Mouse (Mus musculus) testis, adult 2 months (tissue): Measurements from ENCODE around the gene Cct4.

Experiments used
- CTCF ChIP-seq: fragments of 200-500 bp; IDR thresholded peaks from 2 replicates; pipeline ENCODE4 v1.5.1; 2012; ENCODE audit warnings: low read depth, mild to moderate bottlenecking, inconsistent platforms, low read length, moderate library complexity; ENCODE audit not compliant: control insufficient read depth, insufficient read depth, insufficient replicate concordance
- POLR2A ChIP-seq: fragments of 200-500 bp; IDR thresholded peaks from 2 replicates; pipeline ENCODE4 v1.6.1; 2012; ENCODE audit warnings: low read depth, mild to moderate bottlenecking, inconsistent platforms, low read length, moderate library complexity; ENCODE audit not compliant: control insufficient read depth

GRCm38 (mm10) chr11:23047663-23048582 lies 57.6 kb downstream of the Cct4 start:
- TF ChIP-seq CTCF: no peak
- no peak for TF ChIP-seq POLR2A
